In the genomic region with DNA sequence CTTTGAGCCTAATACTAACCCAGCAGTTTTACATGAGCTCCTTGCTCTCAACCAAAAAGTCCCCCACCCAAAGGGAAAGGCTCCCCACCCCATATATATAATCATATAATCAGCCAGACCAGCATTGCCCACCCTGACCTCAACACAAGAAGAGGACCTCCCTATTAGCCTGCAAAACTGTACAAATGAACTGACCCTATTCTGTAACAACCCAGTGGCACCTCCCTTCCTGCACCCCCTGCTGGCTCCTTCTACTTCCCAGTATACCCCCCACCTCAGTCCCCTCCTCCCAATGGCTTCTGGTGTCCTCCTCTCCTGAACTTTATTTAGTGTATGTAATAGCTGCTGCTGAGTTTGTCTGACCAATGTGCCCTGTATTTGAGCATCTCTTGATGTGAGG, we compare ENCODE assay signal across 8 mouse cellular contexts. TPM values are rescaled to one million over a fixed set of nuclear protein-coding genes. Genes with fewer than 3 reads are reported as not detected.
DNase-seq lines count a peak whose midpoint lies in the region; ATAC-seq and TF ChIP-seq lines count a peak whose summit lies in the region.

No protein-coding gene starts in this region.

- ATAC-seq in heart, embryonic 14.5 days (ENCODE audit: insufficient number of reproducible peaks, insufficient read depth, low FRiP score, low read depth): no peak
- no peak for ATAC-seq in G1E (ENCODE audit: extremely low read depth, insufficient number of reproducible peaks, low FRiP score, poor library complexity, severe bottlenecking)
- ATAC-seq in forebrain, postnatal 0 days: no peak

- H3K27me3 ChIP-seq in heart, embryonic 14.5 days (ENCODE audit: control insufficient read depth, insufficient read depth, low read length): no peaks in the 10 kb centered on the region
- peaks cover 3% of the 10 kb centered on the region for H3K27me3 ChIP-seq in G1E (ENCODE audit: insufficient read depth, low read length)
- H3K27me3 ChIP-seq in forebrain, postnatal 0 days (ENCODE audit: insufficient read depth, low read length): no peaks in the 10 kb centered on the region

- DNase-seq in heart, postnatal 25 days (ENCODE audit: low spot score): no peak
- DNase-seq in G1E (ENCODE audit: low spot score): no peak
- no peak for DNase-seq in forebrain, postnatal 0 days
- no peak for DNase-seq in gastrocnemius, postnatal 10 days
- DNase-seq in kidney, adult 11 months: no peak
- no peak for DNase-seq in thymus, postnatal 36 days

- peak overlapping the region in 1 of 2 experiments; percentile 59; a peak in 3 of 4 replicates for H3K4me3 ChIP-seq in heart, embryonic 14.5 days (ENCODE audit: control insufficient read depth in 1 of 2, insufficient read depth in 1 of 2, low read depth in 1 of 2, low read length in 2 of 2)
- H3K4me3 ChIP-seq in G1E (ENCODE audit: low read depth, low read length): peak overlapping the region; percentile 73
- H3K4me3 ChIP-seq in forebrain, postnatal 0 days (ENCODE audit: low read depth, low read length): peak overlapping the region; percentile 62
- peak overlapping the region; percentile 74 for H3K4me3 ChIP-seq in macrophage (ENCODE audit: inconsistent target)

- no peaks in the 10 kb centered on the region for H3K79me2 ChIP-seq in macrophage (ENCODE audit: inconsistent target)

- TF ChIP-seq CTCF in G1E (IDR thresholded peaks at IDR 0.05; ENCODE audit: low read depth, low read length): no peak
- peak; percentile 28; the same call in 1 of the 2 replicates for TF ChIP-seq CTCF in forebrain, postnatal 0 days (IDR thresholded peaks at IDR 0.05; ENCODE audit: low read depth)

- H3K4me1 ChIP-seq in heart, embryonic 14.5 days (ENCODE audit: control insufficient read depth in 2 of 2, insufficient read depth in 2 of 2, low read length in 2 of 2): peaks cover 0 to 16% of the 10 kb centered on the region in 2 experiments; a peak in 2 of 4 replicates
- H3K4me1 ChIP-seq in G1E (ENCODE audit: insufficient read depth, low read depth, low read length): peaks cover 46% of the 10 kb centered on the region
- H3K4me1 ChIP-seq in forebrain, postnatal 0 days (ENCODE audit: insufficient read depth): no peaks in the 10 kb centered on the region

- H3K9me3 ChIP-seq in heart, embryonic 14.5 days (ENCODE audit: control insufficient read depth, low read length): no peaks in the 10 kb centered on the region
- no peaks in the 10 kb centered on the region for H3K9me3 ChIP-seq in G1E (replicated peaks)
- no peaks in the 10 kb centered on the region for H3K9me3 ChIP-seq in forebrain, postnatal 0 days (ENCODE audit: low read length)

- peak overlapping the region; percentile 85 for H3K4me2 ChIP-seq in heart, embryonic 14.5 days (ENCODE audit: low read length)
- peak overlapping the region; percentile 76 for H3K4me2 ChIP-seq in forebrain, postnatal 0 days (ENCODE audit: low read depth)

- H3K36me3 ChIP-seq in heart, embryonic 14.5 days (ENCODE audit: control insufficient read depth, insufficient read depth, low read length): peaks cover 19% of the 10 kb centered on the region
- peaks cover 20% of the 10 kb centered on the region for H3K36me3 ChIP-seq in G1E (replicated peaks)
- H3K36me3 ChIP-seq in forebrain, postnatal 0 days (ENCODE audit: insufficient read depth): peaks cover 16% of the 10 kb centered on the region
- no peaks in the 10 kb centered on the region for H3K36me3 ChIP-seq in macrophage (ENCODE audit: inconsistent target)

- peak overlapping the region; percentile 71; the same call in 1 of the 2 replicates for H3K9ac ChIP-seq in heart, embryonic 14.5 days (ENCODE audit: low read length)
- H3K9ac ChIP-seq in forebrain, postnatal 0 days: peak overlapping the region; percentile 57

- H3K27ac ChIP-seq in heart, embryonic 14.5 days (replicated peaks in 1 of 2; ENCODE audit: control insufficient read depth in 1 of 2, insufficient read depth in 1 of 2, low read depth in 2 of 2, low read length in 2 of 2): no peak overlapping the region
- H3K27ac ChIP-seq in forebrain, postnatal 0 days (ENCODE audit: low read depth, low read length): peak overlapping the region; percentile 82
- H3K27ac ChIP-seq in macrophage: no peak overlapping the region

- intact Hi-C loops in heart, postnatal 25 days (cut with DNase I): no loop called here

RNA-seq across cellular contexts. Expression of a gene that starts 12.6 kb away (rescaled TPM):
- 13.8 and 14.0 TPM in 2 replicates for polyA plus RNA-seq in heart, embryonic 14.5 days (2014; fragmentation: Nextera tagmentation; extraction: Ambion mirVana)
- 1 to 10 TPM; 4.7 to 6.2 TPM for total RNA-seq in heart, postnatal 25 days (2021)
- 1.4 and 4.4 TPM in 2 replicates for total RNA-seq in G1E (2014; fragmentation: Nextera tagmentation)
- 4.2 and 5.3 TPM in 2 replicates for total RNA-seq in G1E (2017)
- 7.3 and 9.2 TPM in 2 replicates for polyA plus RNA-seq in G1E (2012)
- 16.9 and 18.8 TPM in 2 replicates for total RNA-seq in forebrain, postnatal 0 days (2014; rRNA removed)
- polyA plus RNA-seq in forebrain, postnatal 0 days (2015; fragmentation: Nextera tagmentation; extraction: Ambion mirVana): 10.7 and 10.9 TPM in 2 replicates
- total RNA-seq in macrophage (2018; cell fraction: chromatin; rRNA removed): 1 to 10 TPM in 22 of 26 experiments, under 1 TPM in 4; 0.61 to 6.3 (median 2.7) TPM
- 1 to 10 TPM in 25 of 26 experiments, under 1 TPM in 1; 0.89 to 5.8 (median 4.2) TPM for total RNA-seq in macrophage (2018; cell fraction: cytosol; rRNA removed)
- 1 to 10 TPM in 24 of 26 experiments, under 1 TPM in 2; 0.78 to 6.9 (median 3.5) TPM for total RNA-seq in macrophage (2018; cell fraction: nucleus; rRNA removed)
- 1.9 to 4.8 TPM (median 3.4 TPM) in 3 replicates for polyA plus RNA-seq in macrophage (2018)
- 1 to 10 TPM; 3.3 to 4.1 TPM for total RNA-seq in gastrocnemius, postnatal 10 days (2021)

RNA-seq across cellular contexts. Expression of a gene that starts 47.9 kb away (rescaled TPM):
- 7.0 and 8.9 TPM in 2 replicates for polyA plus RNA-seq in heart, embryonic 14.5 days (2014; fragmentation: Nextera tagmentation; extraction: Ambion mirVana)
- 1 to 10 TPM; 3.4 to 4.8 TPM for total RNA-seq in heart, postnatal 25 days (2021)
- total RNA-seq in G1E (2014; fragmentation: Nextera tagmentation): not detected in 2 replicates
- not detected in 2 replicates for total RNA-seq in G1E (2017)
- 0.12 and 0.14 TPM in 2 replicates for polyA plus RNA-seq in G1E (2012)
- total RNA-seq in forebrain, postnatal 0 days (2014; rRNA removed): 43.0 and 47.0 TPM in 2 replicates
- polyA plus RNA-seq in forebrain, postnatal 0 days (2015; fragmentation: Nextera tagmentation; extraction: Ambion mirVana): 21.5 and 23.6 TPM in 2 replicates
- total RNA-seq in macrophage (2018; cell fraction: chromatin; rRNA removed): 1 to 10 TPM in 11 of 26 experiments, under 1 TPM in 7, not detected in 8; 0.52 to 1.8 (median 1.0) TPM
- total RNA-seq in macrophage (2018; cell fraction: cytosol; rRNA removed): under 1 TPM in 22 of 26 experiments, not detected in 4; 0.09 to 0.74 (median 0.21) TPM
- total RNA-seq in macrophage (2018; cell fraction: nucleus; rRNA removed): 1 to 10 TPM in 4 of 26 experiments, under 1 TPM in 11, not detected in 11; 0.22 to 2.5 (median 0.89) TPM
- 0.16 to 0.60 TPM (median 0.52 TPM) in 3 replicates for polyA plus RNA-seq in macrophage (2018)
- total RNA-seq in gastrocnemius, postnatal 10 days (2021): 1 to 10 TPM; 6.6 to 7.0 TPM

RNA-seq across cellular contexts. Expression of a gene that starts 49.2 kb away (rescaled TPM):
- polyA plus RNA-seq in heart, embryonic 14.5 days (2014; fragmentation: Nextera tagmentation; extraction: Ambion mirVana): not detected in 2 replicates
- total RNA-seq in heart, postnatal 25 days (2021): not detected
- 0.29 and 0.45 TPM in 2 replicates for total RNA-seq in G1E (2014; fragmentation: Nextera tagmentation)
- 0.12 and 0.44 TPM in 2 replicates for total RNA-seq in G1E (2017)
- polyA plus RNA-seq in G1E (2012): 0.09 and 0.10 TPM in 2 replicates
- not detected in 2 replicates for total RNA-seq in forebrain, postnatal 0 days (2014; rRNA removed)
- polyA plus RNA-seq in forebrain, postnatal 0 days (2015; fragmentation: Nextera tagmentation; extraction: Ambion mirVana): 0.18 and 0.21 TPM in 2 replicates
- total RNA-seq in macrophage (2018; cell fraction: chromatin; rRNA removed): not detected
- not detected for total RNA-seq in macrophage (2018; cell fraction: cytosol; rRNA removed)
- total RNA-seq in macrophage (2018; cell fraction: nucleus; rRNA removed): not detected
- not detected in 3 replicates for polyA plus RNA-seq in macrophage (2018)
- total RNA-seq in gastrocnemius, postnatal 10 days (2021): not detected
